Mouse (Mus musculus) heart, embryonic 15.5 days (tissue): ENCODE results near the gene Ddx55. TPM values are rescaled to one million over a fixed set of nuclear protein-coding genes. Genes with fewer than 3 reads are reported as not detected.

Experiments
- polyA plus RNA-seq: library from polyadenylated mRNA; unstranded; fragments of >200 nt; fragmentation: Nextera tagmentation; extraction: Ambion mirVana; gene quantifications from 2 replicates; pipeline ENCODE4 v1.2.1, GENCODE M21; 2015

The Ddx55 gene
- polyA plus RNA-seq, 1 experiment from 2014 or later = 6.7 TPM

Other genes with a start within 250 kb of the Ddx55 start
- 10.2 TPM in 2 replicates for gene Mphosph9, start 224.9 kb upstream of the Ddx55 start, polyA plus RNA-seq
- 17.4 and 19.0 TPM in 2 replicates for gene 2810006K23Rik, start 224.8 kb upstream of the Ddx55 start, polyA plus RNA-seq
- gene Cdk2ap1, start 189.8 kb upstream of the Ddx55 start, polyA plus RNA-seq = 87.9 and 109 TPM in 2 replicates
- 57.8 and 65.5 TPM in 2 replicates for gene Sbno1, start 126.9 kb upstream of the Ddx55 start, polyA plus RNA-seq
- 63.3 and 74.6 TPM in 2 replicates for gene Kmt5a, start 112.9 kb upstream of the Ddx55 start, polyA plus RNA-seq
- gene Rilpl2, start 74.5 kb upstream of the Ddx55 start, polyA plus RNA-seq = 15.0 and 20.9 TPM in 2 replicates
- 19.2 and 20.7 TPM in 2 replicates for gene Snrnp35, start 69.7 kb upstream of the Ddx55 start, polyA plus RNA-seq
- gene Rilpl1, start 21.5 kb upstream of the Ddx55 start, polyA plus RNA-seq = 26.5 and 27.8 TPM in 2 replicates
- 409 and 423 TPM in 2 replicates for gene Tmed2, start 12.2 kb upstream of the Ddx55 start, polyA plus RNA-seq
- 51.2 and 53.6 TPM in 2 replicates for gene Eif2b1, start 26.3 kb downstream of the Ddx55 start, polyA plus RNA-seq
- 28.9 and 34.5 TPM in 2 replicates for gene Gtf2h3, start 26.3 kb downstream of the Ddx55 start, polyA plus RNA-seq
- gene Atp6v0a2, start 75.7 kb downstream of the Ddx55 start, polyA plus RNA-seq = 26.6 and 32.8 TPM in 2 replicates
- gene Dnah10, start 172.2 kb downstream of the Ddx55 start, polyA plus RNA-seq = 0.04 and 0.05 TPM in 2 replicates